8 mouse cellular contexts compared by ENCODE assay signal in the genomic region with DNA sequence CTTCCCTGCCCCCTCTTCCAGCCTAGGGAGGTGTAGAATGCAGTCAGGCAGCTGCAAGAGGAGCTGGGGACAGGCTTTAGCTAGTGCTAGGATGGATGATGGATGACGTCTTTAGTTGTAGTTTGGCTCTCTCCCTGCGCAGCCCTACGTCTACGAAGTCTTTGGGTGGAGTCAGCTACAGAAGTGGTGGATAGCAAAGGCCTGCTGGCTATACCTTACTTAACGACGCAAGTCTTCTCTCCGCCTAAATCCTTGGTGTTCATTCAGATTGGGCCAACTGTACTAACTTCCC. TPM values are rescaled to one million over a fixed set of nuclear protein-coding genes. Genes with fewer than 3 reads are reported as not detected.
DNase-seq lines count a peak whose midpoint lies in the region; ATAC-seq and TF ChIP-seq lines count a peak whose summit lies in the region.

No protein-coding gene starts in this region.

- H3K4me2 ChIP-seq in liver, embryonic 14.5 days (ENCODE audit: low read depth) = peak overlapping the region; percentile 71

- peaks cover 23% of the 10 kb centered on the region for H3K4me1 ChIP-seq in erythroblast, embryonic 14.5 days (ENCODE audit: control insufficient read depth)
- H3K4me1 ChIP-seq in liver, embryonic 14.5 days (replicated peaks; ENCODE audit: control insufficient read depth in 2 of 2, insufficient read depth in 2 of 2, low read length in 1 of 2) = peaks cover 7 to 15% of the 10 kb centered on the region in 2 experiments

- H3K9me3 ChIP-seq in erythroblast, embryonic 14.5 days (ENCODE audit: control insufficient read depth, low read length) = peaks cover 7% of the 10 kb centered on the region; the same call in 1 of the 2 replicates
- no peaks in the 10 kb centered on the region for H3K9me3 ChIP-seq in liver, embryonic 14.5 days (ENCODE audit: control insufficient read depth, low read length)

- no peak for TF ChIP-seq CTCF in liver, embryonic 14.5 days (IDR thresholded peaks at IDR 0.05; ENCODE audit: low read depth)

- TF ChIP-seq EP300 in liver, embryonic 14.5 days (IDR thresholded peaks at IDR 0.05; ENCODE audit: low read depth) = no peak

- H3K27ac ChIP-seq in liver, embryonic 14.5 days = no peak overlapping the region

- no peak for ATAC-seq in erythroblast, adult 5-6 weeks (replicated peaks; ENCODE audit: low FRiP score, poor library complexity, severe bottlenecking)
- no peak for ATAC-seq in liver, embryonic 14.5 days (ENCODE audit: insufficient read depth)

- no peak overlapping the region; the same call in 1 of the 2 replicates for H3K9ac ChIP-seq in liver, embryonic 14.5 days (replicated peaks)

- H3K27me3 ChIP-seq in erythroblast, embryonic 14.5 days (ENCODE audit: control insufficient read depth) = peaks cover 55% of the 10 kb centered on the region
- peaks cover 28% of the 10 kb centered on the region for H3K27me3 ChIP-seq in liver, embryonic 14.5 days (ENCODE audit: control insufficient read depth, insufficient read depth, low read length)

- H3K36me3 ChIP-seq in erythroblast, embryonic 14.5 days (ENCODE audit: control insufficient read depth) = no peaks in the 10 kb centered on the region
- no peaks in the 10 kb centered on the region for H3K36me3 ChIP-seq in liver, embryonic 14.5 days (replicated peaks; ENCODE audit: control insufficient read depth, insufficient read depth, low read depth)

- DNase-seq in urinary bladder, adult 2 months (ENCODE audit: low spot score) = peak; percentile 33
- DNase-seq in urinary bladder, postnatal 10 days (ENCODE audit: low spot score) = no peak
- no peak for DNase-seq in liver, embryonic 14.5 days (ENCODE audit: low read depth in 3 of 3, low spot score in 3 of 3)
- peak; percentile 65 for DNase-seq in telencephalon, adult 2 months (ENCODE audit: low read depth, low spot score)
- no peak for DNase-seq in gastrocnemius, postnatal 4 days (ENCODE audit: low spot score in 2 of 2)
- DNase-seq in adrenal gland, adult 8-10 months = no peak

- 45% methylated on average over 7 of the region's 7 CpGs for WGBS in liver, embryonic 14.5 days (ENCODE audit: insufficient replicate concordance)

- peak overlapping the region; percentile 62 for H3K4me3 ChIP-seq in erythroblast, embryonic 14.5 days (replicated peaks)
- H3K4me3 ChIP-seq in liver, embryonic 14.5 days (ENCODE audit: insufficient read depth in 1 of 2, low read depth in 2 of 2, low read length in 2 of 2) = peak overlapping the region; percentile 54 to 65

RNA-seq across cellular contexts. Expression of a gene that starts 1.3 kb away (rescaled TPM):
- 0.05 TPM in 2 replicates for polyA plus RNA-seq in erythroblast, embryonic 14.5 days (2012)
- 3.8 and 5.9 TPM in 2 replicates for total RNA-seq in erythroblast, adult 5-6 weeks (2015; ENCODE audit: low replicate concordance)
- total RNA-seq in erythroblast, adult 5-6 weeks (2017; ENCODE audit: low replicate concordance) = 3.2 and 5.3 TPM in 2 replicates
- 186 and 267 TPM in 2 replicates for polyA plus RNA-seq in urinary bladder, adult 2 months (2012; rRNA removed)
- 7.6 and 8.6 TPM in 2 replicates for polyA plus RNA-seq in liver, embryonic 14.5 days (2012; rRNA removed)
- 1.6 and 2.4 TPM in 2 replicates for polyA plus RNA-seq in liver, embryonic 14.5 days (2014; fragmentation: Nextera tagmentation; extraction: Ambion mirVana)
- total RNA-seq in gastrocnemius, postnatal 4 days (2021) = 10 to 100 TPM; 33.7 to 34.8 TPM
- total RNA-seq in adrenal gland, adult 8-10 months (2022) = 10 to 100 TPM; 35.2 to 56.5 (median 47.4) TPM

RNA-seq across cellular contexts. Expression of a gene that starts 15.2 kb away (rescaled TPM):
- 0.67 and 0.73 TPM in 2 replicates for polyA plus RNA-seq in erythroblast, embryonic 14.5 days (2012)
- 3.8 and 8.1 TPM in 2 replicates for total RNA-seq in erythroblast, adult 5-6 weeks (2015; ENCODE audit: low replicate concordance)
- 12.0 and 22.6 TPM in 2 replicates for total RNA-seq in erythroblast, adult 5-6 weeks (2017; ENCODE audit: low replicate concordance)
- polyA plus RNA-seq in urinary bladder, adult 2 months (2012; rRNA removed) = 43.3 and 50.3 TPM in 2 replicates
- polyA plus RNA-seq in liver, embryonic 14.5 days (2012; rRNA removed) = 6.8 and 8.5 TPM in 2 replicates
- polyA plus RNA-seq in liver, embryonic 14.5 days (2014; fragmentation: Nextera tagmentation; extraction: Ambion mirVana) = 3.9 and 4.2 TPM in 2 replicates
- total RNA-seq in gastrocnemius, postnatal 4 days (2021) = 10 to 100 TPM; 18.6 to 22.3 TPM
- total RNA-seq in adrenal gland, adult 8-10 months (2022) = 10 to 100 TPM; 53.2 to 70.1 (median 61.8) TPM

RNA-seq across cellular contexts. Expression of a gene that starts 19.7 kb away (rescaled TPM):
- polyA plus RNA-seq in erythroblast, embryonic 14.5 days (2012) = 1.3 and 1.7 TPM in 2 replicates
- 5.2 TPM in 1 of 2 replicates, not detected in the other for total RNA-seq in erythroblast, adult 5-6 weeks (2015; ENCODE audit: low replicate concordance)
- 0.34 TPM in 1 of 2 replicates, not detected in the other for total RNA-seq in erythroblast, adult 5-6 weeks (2017; ENCODE audit: low replicate concordance)
- polyA plus RNA-seq in urinary bladder, adult 2 months (2012; rRNA removed) = 28.6 and 29.1 TPM in 2 replicates
- 7.2 and 8.5 TPM in 2 replicates for polyA plus RNA-seq in liver, embryonic 14.5 days (2012; rRNA removed)
- 20.4 and 21.7 TPM in 2 replicates for polyA plus RNA-seq in liver, embryonic 14.5 days (2014; fragmentation: Nextera tagmentation; extraction: Ambion mirVana)
- total RNA-seq in gastrocnemius, postnatal 4 days (2021) = 10 to 100 TPM; 11.5 to 11.8 TPM
- 100 to 1,000 TPM in 1 of 4 experiments, 10 to 100 TPM in 3; 53.5 to 107 (median 73.9) TPM for total RNA-seq in adrenal gland, adult 8-10 months (2022)

RNA-seq across cellular contexts. Expression of a gene that starts 53.5 kb away (rescaled TPM):
- polyA plus RNA-seq in erythroblast, embryonic 14.5 days (2012) = not detected in 2 replicates
- not detected in 2 replicates for total RNA-seq in erythroblast, adult 5-6 weeks (2015; ENCODE audit: low replicate concordance)
- total RNA-seq in erythroblast, adult 5-6 weeks (2017; ENCODE audit: low replicate concordance) = not detected in 2 replicates
- 10.3 and 12.0 TPM in 2 replicates for polyA plus RNA-seq in urinary bladder, adult 2 months (2012; rRNA removed)
- not detected in 2 replicates for polyA plus RNA-seq in liver, embryonic 14.5 days (2012; rRNA removed)
- 0.05 TPM in 1 of 2 replicates, not detected in the other for polyA plus RNA-seq in liver, embryonic 14.5 days (2014; fragmentation: Nextera tagmentation; extraction: Ambion mirVana)
- 1 to 10 TPM; 4.5 to 4.8 TPM for total RNA-seq in gastrocnemius, postnatal 4 days (2021)
- total RNA-seq in adrenal gland, adult 8-10 months (2022) = 10 to 100 TPM in 2 of 4 experiments, 1 to 10 TPM in 2; 3.4 to 25.0 (median 13.1) TPM

RNA-seq across cellular contexts. Expression of a gene that starts 58.2 kb away (rescaled TPM):
- 1.7 and 1.8 TPM in 2 replicates for polyA plus RNA-seq in erythroblast, embryonic 14.5 days (2012)
- total RNA-seq in erythroblast, adult 5-6 weeks (2015; ENCODE audit: low replicate concordance) = 4.0 TPM in 2 replicates
- 3.4 and 6.6 TPM in 2 replicates for total RNA-seq in erythroblast, adult 5-6 weeks (2017; ENCODE audit: low replicate concordance)
- polyA plus RNA-seq in urinary bladder, adult 2 months (2012; rRNA removed) = 26.0 and 26.4 TPM in 2 replicates
- 8.1 and 8.6 TPM in 2 replicates for polyA plus RNA-seq in liver, embryonic 14.5 days (2012; rRNA removed)
- 9.1 and 11.6 TPM in 2 replicates for polyA plus RNA-seq in liver, embryonic 14.5 days (2014; fragmentation: Nextera tagmentation; extraction: Ambion mirVana)
- 10 to 100 TPM; 18.5 to 21.5 TPM for total RNA-seq in gastrocnemius, postnatal 4 days (2021)
- total RNA-seq in adrenal gland, adult 8-10 months (2022) = 10 to 100 TPM; 78.8 to 81.8 (median 80.4) TPM

Comparison
In these comparisons a context has a peak if more than half of its experiments do, and no peak if none do; other contexts are left out.
1. DNase-seq: peak in urinary bladder, adult 2 months (single experiment) and telencephalon, adult 2 months (single experiment); none in urinary bladder, postnatal 10 days (single experiment), liver, embryonic 14.5 days (0 of 3), gastrocnemius, postnatal 4 days (0 of 2) and adrenal gland, adult 8-10 months (single experiment).
2. RNA of a gene that starts 1.3 kb away (total RNA-seq): 35.2 to 56.5 TPM in adrenal gland, adult 8-10 months and 33.7 to 34.8 TPM in gastrocnemius, postnatal 4 days; 3.2 to 5.9 TPM in erythroblast, adult 5-6 weeks; every median in the first group is over 4 times any median in the second.